Mouse (Mus musculus) right cerebral cortex, postnatal 25 days (tissue): Measurements from ENCODE around the gene Tmem203.
"Not testable (repeated sequence)": the region's sequence is repeated elsewhere in the genome, so short reads cannot be mapped to it uniquely, and the experiment has no call there.

Experiments
- DNase-seq: peaks from one replicate; pipeline ENCODE4 v3.0.0; 2022

Tmem203 gene

GRCm38 (mm10) chr2:25234551-25235220, 20.6 kb upstream of the Tmem203 start:
- DNase-seq: no peak

DNA sequence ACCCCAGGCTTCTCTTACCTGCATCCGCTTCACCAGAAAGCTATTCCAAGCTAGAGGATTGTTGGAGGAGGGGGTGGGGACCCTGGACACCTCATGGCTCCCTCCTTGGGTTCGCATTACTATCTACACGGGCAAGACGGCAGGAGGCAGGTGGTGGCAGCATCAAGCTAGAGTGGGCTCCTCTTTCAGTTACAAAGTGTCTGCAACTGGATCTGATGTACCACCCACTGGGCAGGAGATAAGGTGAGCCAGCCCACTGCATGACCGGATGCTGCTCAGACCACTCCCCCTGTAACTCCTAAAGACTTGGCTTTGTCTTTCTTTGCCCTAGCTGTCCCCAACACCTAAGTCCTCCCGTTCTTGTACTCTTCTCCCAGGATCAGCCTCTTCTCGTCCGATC, 18.6 kb upstream of the Tmem203 start, which contains the start of gene Rnf224:
TSS of gene Rnf224 (minus strand) at position 174 of the 400 bp plus-strand sequence.
- DNase-seq: no peak

- DNase-seq: no peak
Measured at GRCm38 (mm10) chr2:25237522-25237921, 17.7 kb upstream of the Tmem203 start.

DNA sequence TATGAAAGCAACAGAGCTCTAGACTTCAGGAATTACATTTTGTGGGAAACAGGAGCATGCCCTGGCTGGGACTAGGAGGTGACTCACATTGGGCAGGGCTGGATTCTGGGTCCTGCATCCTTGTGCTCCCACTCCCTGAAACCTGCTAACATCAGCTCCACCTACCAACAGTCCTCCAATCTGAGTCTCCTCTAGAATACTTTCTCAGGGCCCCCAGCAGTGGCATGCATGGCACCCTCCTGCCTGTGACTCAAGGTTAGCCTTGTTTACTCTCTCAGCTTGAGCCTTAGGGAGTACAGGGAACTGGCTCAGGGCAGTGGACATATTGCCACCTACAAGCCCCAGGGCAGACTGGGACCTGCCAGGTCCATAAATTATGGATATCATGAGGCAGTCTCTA, 17.1 kb upstream of the Tmem203 start:
- DNase-seq: no peak

GRCm38 (mm10) chr2:25239766-25240165, 15.5 kb upstream of the Tmem203 start:
- no peak for DNase-seq

DNA sequence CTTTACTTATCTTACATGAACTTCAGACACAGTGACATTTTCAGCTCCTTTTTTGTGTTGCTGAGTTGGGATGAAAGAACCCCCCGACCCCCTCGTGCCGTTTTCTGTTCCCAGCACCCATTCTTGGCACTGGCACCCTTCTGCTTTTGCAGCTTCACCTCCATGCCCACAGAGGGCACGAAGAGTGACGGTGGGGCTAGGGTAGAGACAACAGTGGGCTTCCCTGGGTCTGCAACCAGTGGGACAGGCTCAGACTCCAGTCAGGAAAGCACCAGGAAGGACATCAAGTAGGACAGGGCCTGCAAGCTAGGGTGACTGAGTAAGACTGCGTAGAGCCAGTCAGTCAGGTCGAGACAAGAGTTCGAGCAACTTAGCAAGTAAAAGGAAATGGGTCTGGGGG, 14.9 kb upstream of the Tmem203 start:
- DNase-seq: no peak

- DNase-seq: peak; percentile 66
Measured at GRCm38 (mm10) chr2:25240723-25241437, 14.4 kb upstream of the Tmem203 start.

DNA sequence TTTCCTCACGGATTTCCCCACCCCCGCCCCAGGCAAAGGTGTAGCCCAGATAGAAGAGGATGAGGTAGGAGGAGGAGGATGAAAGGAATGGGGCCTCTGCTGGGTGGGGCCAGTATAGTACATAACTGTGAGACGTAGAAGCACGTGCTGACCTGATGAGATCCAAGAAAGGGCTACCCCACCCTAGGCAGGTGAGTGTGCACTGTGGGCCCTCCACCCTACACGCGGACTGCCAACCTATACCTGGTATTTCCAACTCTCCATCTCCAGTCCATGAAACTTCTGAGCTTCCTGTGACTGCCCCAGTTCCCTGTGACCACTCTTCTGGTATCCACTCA, 13.8 kb upstream of the Tmem203 start:
- no peak for DNase-seq

- peak; percentile 67 for DNase-seq
Measured at GRCm38 (mm10) chr2:25242101-25242506, 13.1 kb upstream of the Tmem203 start, which contains the start of the genes Rnf208 and Cysrt1. Gene Rnf208 (plus strand): TSS chr2:25242255. Gene Cysrt1 (minus strand): TSS chr2:25242452.

DNA sequence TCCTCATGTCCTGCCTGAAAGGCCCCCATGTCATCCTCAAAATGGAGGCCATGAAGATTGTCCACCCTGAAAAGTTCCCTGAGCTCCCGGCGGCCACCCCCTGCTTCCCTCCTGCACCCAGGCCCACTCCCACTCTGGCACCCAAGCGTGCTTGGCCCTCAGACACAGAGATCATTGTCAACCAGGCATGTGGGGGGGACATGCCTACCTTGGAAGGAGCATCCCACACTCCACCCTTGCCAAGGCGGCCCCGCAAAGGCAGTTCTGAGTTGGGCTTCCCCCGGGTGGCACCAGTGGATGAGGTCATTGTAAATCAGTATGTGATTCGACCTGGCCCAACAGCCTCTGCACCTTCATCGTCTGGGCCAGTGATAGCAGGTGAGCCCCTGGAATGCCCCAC, 11.9 kb upstream of the Tmem203 start:
- no peak for DNase-seq

GRCm38 (mm10) chr2:25244144-25244543, 11.1 kb upstream of the Tmem203 start:
- DNase-seq: no peak

- DNase-seq: no peak
Measured at GRCm38 (mm10) chr2:25246183-25247072, 8.8 kb upstream of the Tmem203 start, which contains the start of gene AL732309.1. Gene AL732309.1 (minus strand): TSS chr2:25246863.

DNA sequence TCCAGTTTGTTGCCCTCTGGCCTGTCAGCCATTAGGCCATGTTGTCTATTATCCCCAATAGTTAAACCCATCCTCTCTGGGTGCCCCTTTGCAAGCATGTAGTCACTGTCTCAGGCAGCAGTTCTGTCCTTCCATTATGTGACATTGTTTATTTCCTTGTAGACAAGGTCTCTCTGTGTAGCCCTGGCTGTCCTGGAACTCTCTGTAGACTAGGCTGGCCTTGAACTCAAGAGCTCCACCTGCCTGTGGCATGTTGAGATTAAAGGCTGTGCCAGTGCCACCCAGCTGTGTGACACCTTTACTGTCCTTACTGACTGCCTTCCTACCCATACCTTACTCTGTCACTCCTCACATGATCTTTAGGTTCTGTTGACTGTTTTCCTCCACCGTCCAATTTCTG, 2.9 kb upstream of the Tmem203 start:
- DNase-seq: no peak

DNA sequence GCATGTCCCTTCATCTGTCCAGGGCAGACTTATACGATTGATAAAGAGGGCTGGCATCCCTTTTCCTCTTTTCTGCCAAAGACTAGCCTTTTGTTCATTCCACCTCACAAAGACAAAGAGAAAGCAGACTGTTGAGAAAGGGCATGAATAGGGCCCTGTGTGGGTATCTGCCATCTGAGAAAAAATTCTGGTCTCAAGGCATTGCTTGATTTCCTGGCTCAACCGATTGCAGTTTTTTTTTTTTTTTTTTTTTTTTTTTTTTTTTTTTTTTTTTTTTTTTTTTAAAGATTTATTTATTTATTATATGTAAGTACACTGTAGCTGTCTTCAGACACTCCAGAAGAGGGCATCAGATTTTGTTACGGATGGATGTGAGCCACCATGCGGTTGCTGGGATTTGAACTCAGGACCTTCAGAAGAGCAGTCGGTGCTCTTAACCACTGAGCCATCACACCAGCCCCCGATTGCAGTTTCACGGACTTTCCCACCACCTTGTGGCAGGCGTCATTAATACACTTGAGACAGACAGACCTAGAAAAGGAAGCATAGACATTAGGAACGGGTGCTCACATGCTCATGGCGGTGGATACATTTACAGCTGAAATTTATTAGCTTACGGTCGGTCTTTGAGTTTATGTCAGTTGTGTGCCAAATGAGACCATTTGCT, 1.3 kb downstream of the Tmem203 start:
- not testable (repeated sequence) for DNase-seq

DNA sequence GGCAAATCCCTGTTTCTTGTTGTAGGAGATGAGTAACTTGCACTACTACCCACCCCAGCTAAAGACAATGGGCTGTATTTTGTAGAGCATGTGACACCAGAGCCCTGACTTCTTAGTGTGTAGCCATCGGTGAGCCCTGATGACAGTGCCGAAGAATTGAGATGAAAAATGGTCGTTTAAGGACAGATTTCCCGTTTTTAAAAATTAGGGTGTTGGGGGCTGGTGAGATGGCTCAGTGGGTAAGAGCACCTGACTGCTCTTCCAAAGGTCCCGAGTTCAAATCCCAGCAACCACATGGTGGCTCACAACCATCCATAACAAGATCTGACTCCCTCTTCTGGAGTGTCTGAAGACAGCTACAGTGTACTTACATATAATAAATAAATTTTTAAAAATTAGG, 2.0 kb downstream of the Tmem203 start:
- DNase-seq: not testable (repeated sequence)

DNA sequence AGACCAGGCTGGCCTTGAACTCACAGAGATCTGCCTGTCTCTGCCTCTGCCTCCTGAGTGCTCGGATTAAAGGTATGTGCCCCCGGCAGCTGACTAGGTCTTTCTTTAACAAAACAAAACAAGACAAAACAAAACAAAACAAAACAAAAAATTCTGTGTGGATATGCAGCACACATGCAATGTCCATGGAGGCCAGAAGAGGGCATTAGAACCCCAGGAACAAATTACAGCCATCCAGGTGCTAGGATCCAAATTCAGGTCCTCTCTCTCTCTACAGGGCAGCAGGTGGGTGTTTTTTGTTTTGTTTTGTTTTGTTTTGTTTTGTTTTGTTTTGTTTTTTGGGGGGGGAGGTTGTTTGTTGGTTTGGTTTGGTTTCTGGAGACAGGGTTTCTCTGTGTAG, 3.6 kb downstream of the Tmem203 start:
- DNase-seq: no peak

DNA sequence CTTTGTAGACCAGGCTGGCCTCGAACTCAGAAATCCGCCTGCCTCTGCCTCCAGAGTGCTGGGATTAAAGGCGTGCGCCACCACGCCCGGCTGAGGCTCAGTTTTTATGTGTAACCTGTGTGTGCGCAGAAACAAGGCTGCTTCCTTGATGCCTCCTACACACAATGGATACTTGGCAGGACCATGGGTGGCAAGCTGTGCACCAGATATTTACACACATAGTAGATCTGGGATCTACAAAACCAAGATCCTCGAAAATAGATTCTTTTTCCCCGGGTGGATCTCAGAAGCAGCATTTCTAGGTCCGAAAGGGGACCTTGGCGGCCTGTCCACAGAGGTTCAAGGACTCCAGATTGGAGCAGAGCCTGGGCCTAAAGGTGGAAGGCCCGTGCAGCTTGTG, 6.6 kb downstream of the Tmem203 start:
- no peak for DNase-seq

DNA sequence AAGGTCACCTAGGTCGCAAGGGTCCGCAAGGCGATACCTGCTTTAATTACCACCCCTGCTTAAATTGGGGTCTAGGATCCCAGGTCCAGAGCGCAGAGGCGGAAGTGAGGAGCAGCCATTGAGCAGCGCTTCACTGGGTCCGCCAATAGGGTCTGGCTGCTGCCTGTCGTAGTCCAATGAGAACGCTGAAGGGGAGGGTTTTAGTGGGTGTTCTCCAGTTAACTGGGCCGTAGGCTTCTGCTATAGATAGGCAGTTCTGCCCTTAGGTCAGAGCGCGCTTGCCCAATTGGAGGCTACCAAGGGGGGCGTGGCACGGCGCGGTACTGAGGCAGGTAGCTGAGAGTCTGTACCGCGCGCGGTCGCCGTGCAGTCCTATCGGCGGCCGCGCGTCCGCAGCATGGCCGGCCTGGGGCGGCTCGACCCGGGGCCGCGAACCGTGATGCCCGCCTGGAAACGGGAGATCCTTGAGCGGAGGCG, 7.1 kb downstream of the Tmem203 start, which contains the start of gene Tprn:
TSS of gene Tprn (plus strand) at position 328 of the 477 bp plus-strand sequence.
- peak; percentile 91 for DNase-seq

- DNase-seq: peak; percentile 61
Measured at GRCm38 (mm10) chr2:25262795-25263622, 7.8 kb downstream of the Tmem203 start.

GRCm38 (mm10) chr2:25263623-25264285, 8.5 kb downstream of the Tmem203 start:
- no peak for DNase-seq

- no peak for DNase-seq
Measured at GRCm38 (mm10) chr2:25264286-25264660, 9.0 kb downstream of the Tmem203 start.
